Comparison of ENCODE assay signal across 8 mouse cellular contexts in genomic region chr6:5167051-5167677, GRCm38 (mm10). TPM values are rescaled to one million over a fixed set of nuclear protein-coding genes. Genes with fewer than 3 reads are reported as not detected.
DNase-seq lines count a peak whose midpoint lies in the region; ATAC-seq lines count a peak whose summit lies in the region.

No protein-coding gene starts in this region.

- WGBS in neural tube, embryonic 11.5 days, result 61% methylated on average over 14 of the region's 14 CpGs
- 34% methylated on average over 14 of the region's 14 CpGs for WGBS in heart, embryonic 12.5 days
- 15% methylated on average over 14 of the region's 14 CpGs for WGBS in liver, embryonic 16.5 days (ENCODE audit: insufficient replicate concordance)

- H3K36me3 ChIP-seq in neural tube, embryonic 11.5 days (ENCODE audit: control insufficient read depth, insufficient read depth, low read length), result no peaks in the 10 kb centered on the region
- no peaks in the 10 kb centered on the region for H3K36me3 ChIP-seq in heart, embryonic 12.5 days
- no peaks in the 10 kb centered on the region for H3K36me3 ChIP-seq in liver, embryonic 16.5 days (ENCODE audit: control insufficient read depth, insufficient read depth)
- no peaks in the 10 kb centered on the region for H3K36me3 ChIP-seq in splenic B cell, adult 2 months (ENCODE audit: control insufficient read depth, insufficient read depth, low read length, poor library complexity, severe bottlenecking)

- H3K9ac ChIP-seq in neural tube, embryonic 11.5 days (ENCODE audit: low read length), result no peak overlapping the region
- H3K9ac ChIP-seq in heart, embryonic 12.5 days, result no peak overlapping the region
- H3K9ac ChIP-seq in liver, embryonic 16.5 days (ENCODE audit: low read depth, low read length), result no peak overlapping the region

- peak; percentile 45; the same call in 1 of the 2 replicates for ATAC-seq in neural tube, embryonic 11.5 days (ENCODE audit: insufficient read depth, low FRiP score, low TSS enrichment)
- ATAC-seq in heart, embryonic 12.5 days (ENCODE audit: insufficient number of reproducible peaks, low FRiP score), result no peak
- ATAC-seq in liver, embryonic 16.5 days (ENCODE audit: low read depth), result no peak

- H3K27ac ChIP-seq in neural tube, embryonic 11.5 days (ENCODE audit: low read depth, low read length), result no peak overlapping the region
- 0 out of 2 replicates have a peak overlapping the region, but pooled peaks have one; percentile 33 for H3K27ac ChIP-seq in heart, embryonic 12.5 days (ENCODE audit: poor library complexity, severe bottlenecking)
- H3K27ac ChIP-seq in liver, embryonic 16.5 days (ENCODE audit: low read length), result no peak overlapping the region

- no peaks in the 10 kb centered on the region for H3K4me1 ChIP-seq in neural tube, embryonic 11.5 days (ENCODE audit: control insufficient read depth, insufficient read depth, low read length)
- H3K4me1 ChIP-seq in heart, embryonic 12.5 days (replicated peaks), result peaks cover 9% of the 10 kb centered on the region; the same call in 1 of the 2 replicates
- peaks cover 18% of the 10 kb centered on the region for H3K4me1 ChIP-seq in liver, embryonic 16.5 days (ENCODE audit: control insufficient read depth, low read depth, low read length)

- no peak overlapping the region for H3K4me3 ChIP-seq in neural tube, embryonic 11.5 days (ENCODE audit: low read depth, low read length)
- no peak overlapping the region for H3K4me3 ChIP-seq in heart, embryonic 12.5 days
- H3K4me3 ChIP-seq in liver, embryonic 16.5 days (ENCODE audit: low read depth, low read length), result 0 out of 2 replicates have a peak overlapping the region, but pooled peaks have one; percentile 2

- H3K9me3 ChIP-seq in neural tube, embryonic 11.5 days (ENCODE audit: control insufficient read depth, low read length), result no peaks in the 10 kb centered on the region
- H3K9me3 ChIP-seq in heart, embryonic 12.5 days (replicated peaks), result no peaks in the 10 kb centered on the region
- no peaks in the 10 kb centered on the region for H3K9me3 ChIP-seq in liver, embryonic 16.5 days (replicated peaks; ENCODE audit: control insufficient read depth, low read length)

- DNase-seq in neural tube, embryonic 11.5 days (ENCODE audit: low spot score), result peak; percentile 14
- DNase-seq in neural tube, embryonic 10.5 days (ENCODE audit: extremely low spot score, low spot score), result no peak
- DNase-seq in splenic B cell, adult 2 months (ENCODE audit: low read depth, low spot score), result peak; percentile 8
- DNase-seq in cerebellum, adult 8-10 months, result no peak
- no peak for DNase-seq in thymus, postnatal 4 days
- DNase-seq in ovary, adult 18-20 months (ENCODE audit: low spot score), result no peak

- no peaks in the 10 kb centered on the region for H3K27me3 ChIP-seq in neural tube, embryonic 11.5 days (ENCODE audit: control insufficient read depth, insufficient read depth, low read length)
- no peaks in the 10 kb centered on the region for H3K27me3 ChIP-seq in heart, embryonic 12.5 days (replicated peaks)
- H3K27me3 ChIP-seq in liver, embryonic 16.5 days (ENCODE audit: control insufficient read depth, insufficient read depth, low read depth, low read length), result no peaks in the 10 kb centered on the region; the same call in 1 of the 2 replicates
- H3K27me3 ChIP-seq in splenic B cell, adult 2 months (ENCODE audit: control insufficient read depth, insufficient read depth, low read length, poor library complexity, severe bottlenecking), result no peaks in the 10 kb centered on the region

- H3K4me2 ChIP-seq in neural tube, embryonic 11.5 days (ENCODE audit: low read depth), result peak overlapping the region; percentile 9; the same call in 1 of the 2 replicates
- H3K4me2 ChIP-seq in heart, embryonic 12.5 days, result peak overlapping the region; percentile 39
- H3K4me2 ChIP-seq in liver, embryonic 16.5 days (ENCODE audit: low read depth, low read length), result peak overlapping the region; percentile 46

RNA-seq across cellular contexts. Expression of gene Pon1, which starts 26.6 kb away (rescaled TPM):
- not detected in 2 replicates for polyA plus RNA-seq in neural tube, embryonic 11.5 days (2014; fragmentation: Nextera tagmentation; extraction: Ambion mirVana)
- not detected in 2 replicates for polyA plus RNA-seq in heart, embryonic 12.5 days (2016; fragmentation: Nextera tagmentation; extraction: Ambion mirVana)
- 15.5 and 19.2 TPM in 2 replicates for polyA plus RNA-seq in liver, embryonic 16.5 days (2015; fragmentation: Nextera tagmentation; extraction: Ambion mirVana)

Comparison
In these comparisons a context has a peak if more than half of its experiments do, and no peak if none do; other contexts are left out.
1. DNase-seq: peak in neural tube, embryonic 11.5 days (single experiment) and splenic B cell, adult 2 months (single experiment); none in neural tube, embryonic 10.5 days (single experiment), cerebellum, adult 8-10 months (single experiment), thymus, postnatal 4 days (single experiment) and ovary, adult 18-20 months (single experiment).
2. RNA of gene Pon1, which starts 26.6 kb away (polyA plus RNA-seq): 15.5 to 19.2 TPM in liver, embryonic 16.5 days; not detected in neural tube, embryonic 11.5 days and not detected in heart, embryonic 12.5 days; every median in the first group is over 10 times any median in the second.
3. Peak in every context shown above with its lines, with median percentiles within 50 percentile points of each other: H3K4me2 ChIP-seq.